Mouse (Mus musculus): ENCODE results near the gene Tssk3. TPM values are rescaled to one million over a fixed set of nuclear protein-coding genes. Genes with fewer than 3 reads are reported as not detected.
"Not testable (repeated sequence)": the region's sequence is repeated elsewhere in the genome, so short reads cannot be mapped to it uniquely, and the experiment has no call there.

Gene Tssk3
- polyA plus RNA-seq (2015; fragmentation: Nextera tagmentation; extraction: Ambion mirVana): not detected in 2 replicates

DNA sequence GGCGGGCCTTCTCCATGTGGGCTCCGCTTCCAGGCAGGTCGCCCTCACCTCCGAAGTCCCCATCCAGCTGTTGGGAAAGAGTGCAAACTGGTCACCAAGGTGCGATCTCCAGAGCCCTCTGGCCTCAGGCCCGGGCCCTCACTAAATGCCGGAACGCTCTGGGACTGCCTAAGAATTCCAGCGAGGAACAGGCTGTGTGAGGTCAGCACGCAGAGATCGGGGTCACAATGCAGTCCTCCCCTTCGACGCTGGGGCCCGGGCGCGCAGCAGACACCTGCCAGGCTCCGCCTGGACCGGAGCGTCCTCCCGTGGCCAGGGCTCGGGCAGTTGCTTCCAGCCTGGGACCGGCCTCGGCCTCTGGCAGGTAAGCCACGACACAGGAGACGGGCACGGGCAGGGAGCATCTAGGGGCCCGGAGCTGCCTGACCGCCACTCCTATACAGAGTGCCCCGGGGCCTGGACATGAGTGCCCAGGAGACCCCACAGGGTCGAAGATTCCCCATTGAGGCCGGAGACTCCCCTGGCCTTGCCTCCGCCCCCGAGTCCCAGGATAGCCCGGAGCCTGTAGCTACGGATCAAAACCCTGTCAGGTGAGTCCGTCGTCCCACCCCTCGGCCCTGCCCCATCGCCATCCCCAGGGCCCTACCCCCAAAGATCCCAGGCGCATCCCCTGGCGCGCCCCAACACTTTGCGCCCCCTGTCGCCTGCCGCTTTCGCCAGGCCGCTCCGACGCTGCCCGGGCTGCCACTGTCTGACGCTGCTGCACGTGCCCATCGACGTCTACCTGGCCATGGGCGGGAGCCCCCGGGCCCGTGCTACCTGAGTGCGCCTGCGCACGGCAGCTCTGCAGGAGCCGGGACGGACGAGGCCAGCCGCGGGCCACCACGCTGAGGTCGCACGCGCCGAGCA is at the start of gene Tssk3, which contains the start of gene Fam229a:
Gene Tssk3, minus strand, starts transcription at position 51 of the 909 bp plus-strand sequence.
Gene Fam229a, plus strand, starts transcription at position 219 of the 909 bp plus-strand sequence.
- 7% methylated on average over 70 of the region's 70 CpGs for WGBS
- peak; percentile 61 for ATAC-seq (ENCODE audit: low read depth)
- peak within 1 kb of the TSS; percentile 66 for H3K4me2 ChIP-seq (ENCODE audit: low read depth, low read length)
- H3K27me3 ChIP-seq (ENCODE audit: control insufficient read depth, insufficient read depth, low read depth, low read length): peaks cover 13% of the 10 kb centered on the region
- H3K27ac ChIP-seq (ENCODE audit: low read length): no peak within 1 kb of the TSS
- peaks cover 14% of the 10 kb centered on the region for H3K4me1 ChIP-seq (replicated peaks; ENCODE audit: control insufficient read depth, insufficient read depth, low read length)
- peaks cover 10% of the 10 kb centered on the region; the same call in 1 of the 2 replicates for H3K36me3 ChIP-seq (ENCODE audit: control insufficient read depth, insufficient read depth, low read length)
- no peaks in the 10 kb centered on the region for H3K9me3 ChIP-seq (ENCODE audit: control insufficient read depth, low read length)
- H3K4me3 ChIP-seq (ENCODE audit: low read length): peak within 1 kb of the TSS; percentile 43
- H3K9ac ChIP-seq (ENCODE audit: low read length): peak within 1 kb of the TSS; percentile 39

GRCm38 (mm10) chr4:129540012-129540411 is 49.2 kb upstream of the Tssk3 start:
- H3K4me1 ChIP-seq (replicated peaks; ENCODE audit: control insufficient read depth, insufficient read depth, low read length): peaks cover 18% of the 10 kb centered on the region
- no peak overlapping the region for H3K4me3 ChIP-seq (ENCODE audit: low read length)
- no peak for ATAC-seq (ENCODE audit: low read depth)
- H3K9me3 ChIP-seq (ENCODE audit: control insufficient read depth, low read length): no peaks in the 10 kb centered on the region
- no peaks in the 10 kb centered on the region for H3K27me3 ChIP-seq (ENCODE audit: control insufficient read depth, insufficient read depth, low read depth, low read length)
- no peak overlapping the region for H3K27ac ChIP-seq (ENCODE audit: low read length)
- H3K4me2 ChIP-seq (ENCODE audit: low read depth, low read length): no peak overlapping the region
- no peak overlapping the region for H3K9ac ChIP-seq (ENCODE audit: low read length)
- WGBS: 80% methylated on average over 6 of the region's 6 CpGs
- H3K36me3 ChIP-seq (ENCODE audit: control insufficient read depth, insufficient read depth, low read length): peaks cover 6% of the 10 kb centered on the region; the same call in 1 of the 2 replicates

- H3K27me3 ChIP-seq (ENCODE audit: control insufficient read depth, insufficient read depth, low read depth, low read length); H3K4me2 ChIP-seq (ENCODE audit: low read depth, low read length); H3K4me3 ChIP-seq (ENCODE audit: low read length); H3K9ac ChIP-seq (ENCODE audit: low read length); H3K9me3 ChIP-seq (ENCODE audit: control insufficient read depth, low read length); H3K4me1 ChIP-seq (replicated peaks; ENCODE audit: control insufficient read depth, insufficient read depth, low read length); ATAC-seq (ENCODE audit: low read depth); H3K27ac ChIP-seq (ENCODE audit: low read length): not testable (repeated sequence)
- peaks cover 48% of the 10 kb centered on the region for H3K36me3 ChIP-seq (ENCODE audit: control insufficient read depth, insufficient read depth, low read length)
- WGBS: 91% methylated on average over 5 of the region's 6 CpGs
Measured at GRCm38 (mm10) chr4:129528901-129529300, 38.1 kb upstream of the Tssk3 start.

DNA sequence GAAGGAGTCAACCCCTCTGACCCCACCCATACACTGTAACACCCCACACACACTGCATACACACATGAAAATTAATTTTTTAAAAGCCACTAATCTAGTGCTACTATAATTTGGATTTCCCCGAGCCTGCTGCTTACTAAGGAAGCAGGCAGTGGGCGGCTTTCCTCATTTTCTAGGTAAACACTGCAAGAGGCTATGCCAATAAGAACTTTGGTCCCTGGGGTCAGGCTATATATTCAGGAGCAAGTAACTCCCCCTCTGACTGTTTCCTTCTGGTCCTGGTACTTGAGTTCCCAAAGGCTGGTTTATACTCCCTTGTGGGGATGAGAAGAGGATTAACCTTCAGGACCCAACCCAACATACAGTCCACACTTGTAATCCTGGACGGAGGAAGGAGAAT is 35.1 kb upstream of the Tssk3 start:
- H3K9me3 ChIP-seq (ENCODE audit: control insufficient read depth, low read length): no peaks in the 10 kb centered on the region
- peaks cover 61% of the 10 kb centered on the region for H3K36me3 ChIP-seq (ENCODE audit: control insufficient read depth, insufficient read depth, low read length)
- H3K27ac ChIP-seq (ENCODE audit: low read length): no peak overlapping the region
- ATAC-seq (ENCODE audit: low read depth): no peak
- H3K27me3 ChIP-seq (ENCODE audit: control insufficient read depth, insufficient read depth, low read depth, low read length): no peaks in the 10 kb centered on the region
- H3K4me1 ChIP-seq (replicated peaks; ENCODE audit: control insufficient read depth, insufficient read depth, low read length): no peaks in the 10 kb centered on the region
- no peak overlapping the region for H3K4me3 ChIP-seq (ENCODE audit: low read length)
- WGBS: 81% methylated on average over 3 of the region's 3 CpGs
- no peak overlapping the region for H3K9ac ChIP-seq (ENCODE audit: low read length)
- H3K4me2 ChIP-seq (ENCODE audit: low read depth, low read length): no peak overlapping the region

DNA sequence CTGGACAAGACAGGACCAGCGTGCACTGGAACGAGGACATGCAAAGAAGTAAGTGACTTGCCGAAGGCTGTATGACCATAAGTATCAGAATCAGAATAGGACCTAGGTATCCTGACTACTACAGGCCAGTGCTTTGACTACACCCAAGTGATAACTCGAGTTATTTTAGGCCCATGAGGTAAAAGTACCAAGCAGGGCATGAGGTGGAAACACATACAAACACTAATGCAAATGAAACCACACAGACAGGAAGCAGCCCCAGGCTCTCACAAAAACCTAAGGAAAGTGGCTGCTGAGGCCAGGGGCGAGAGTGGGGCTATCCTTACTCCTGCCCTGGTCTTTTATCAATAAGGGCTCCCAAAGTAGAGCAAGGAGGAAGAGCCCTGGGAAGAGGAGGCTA is 34.5 kb upstream of the Tssk3 start:
- no peaks in the 10 kb centered on the region for H3K9me3 ChIP-seq (ENCODE audit: control insufficient read depth, low read length)

GRCm38 (mm10) chr4:129518519-129518918 is 27.7 kb upstream of the Tssk3 start:
- Histone ChIP-seq H3K27me3 (ENCODE audit: control insufficient read depth, insufficient read depth, low read depth, low read length) (no peaks in the 10 kb centered on the region), H3K4me1 (replicated peaks; ENCODE audit: control insufficient read depth, insufficient read depth, low read length) (peaks cover 17% of the 10 kb centered on the region), H3K9ac (ENCODE audit: low read length) (no peak overlapping the region), H3K9me3 (ENCODE audit: control insufficient read depth, low read length) (no peaks in the 10 kb centered on the region), H3K36me3 (ENCODE audit: control insufficient read depth, insufficient read depth, low read length) (peaks cover 42% of the 10 kb centered on the region), H3K27ac (ENCODE audit: low read length) (no peak overlapping the region), H3K4me2 (ENCODE audit: low read depth, low read length) (no peak overlapping the region), H3K4me3 (ENCODE audit: low read length) (no peak overlapping the region)
- 84% methylated on average over 8 of the region's 8 CpGs for WGBS
- ATAC-seq (ENCODE audit: low read depth): no peak

More for the DNA sequence above, 34.5 kb upstream of the Tssk3 start:
- no peak overlapping the region for H3K4me2 ChIP-seq (ENCODE audit: low read depth, low read length)
- no peaks in the 10 kb centered on the region for H3K27me3 ChIP-seq (ENCODE audit: control insufficient read depth, insufficient read depth, low read depth, low read length)
- no peak overlapping the region for H3K9ac ChIP-seq (ENCODE audit: low read length)
- no peak overlapping the region for H3K27ac ChIP-seq (ENCODE audit: low read length)
- no peak for ATAC-seq (ENCODE audit: low read depth)
- no peaks in the 10 kb centered on the region for H3K4me1 ChIP-seq (replicated peaks; ENCODE audit: control insufficient read depth, insufficient read depth, low read length)
- WGBS: 89% methylated on average over 5 of the region's 5 CpGs
- H3K36me3 ChIP-seq (ENCODE audit: control insufficient read depth, insufficient read depth, low read length): peaks cover 60% of the 10 kb centered on the region
- H3K4me3 ChIP-seq (ENCODE audit: low read length): no peak overlapping the region

GRCm38 (mm10) chr4:129516925-129517324 is 26.1 kb upstream of the Tssk3 start:
- Histone ChIP-seq H3K4me3 (ENCODE audit: low read length) (0 out of 2 replicates have a peak overlapping the region, but pooled peaks have one; percentile 5), H3K4me1 (replicated peaks; ENCODE audit: control insufficient read depth, insufficient read depth, low read length) (peaks cover 17% of the 10 kb centered on the region), H3K9ac (ENCODE audit: low read length) (no peak overlapping the region), H3K9me3 (ENCODE audit: control insufficient read depth, low read length) (no peaks in the 10 kb centered on the region), H3K4me2 (ENCODE audit: low read depth, low read length) (no peak overlapping the region), H3K27ac (ENCODE audit: low read length) (peak overlapping the region; percentile 86), H3K36me3 (ENCODE audit: control insufficient read depth, insufficient read depth, low read length) (peaks cover 28% of the 10 kb centered on the region), H3K27me3 (ENCODE audit: control insufficient read depth, insufficient read depth, low read depth, low read length) (no peaks in the 10 kb centered on the region)
- 0 out of 2 replicates have a peak, but pooled peaks have one; percentile 15 for ATAC-seq (ENCODE audit: low read depth)
- 34% methylated on average over 2 of the region's 2 CpGs for WGBS

DNA sequence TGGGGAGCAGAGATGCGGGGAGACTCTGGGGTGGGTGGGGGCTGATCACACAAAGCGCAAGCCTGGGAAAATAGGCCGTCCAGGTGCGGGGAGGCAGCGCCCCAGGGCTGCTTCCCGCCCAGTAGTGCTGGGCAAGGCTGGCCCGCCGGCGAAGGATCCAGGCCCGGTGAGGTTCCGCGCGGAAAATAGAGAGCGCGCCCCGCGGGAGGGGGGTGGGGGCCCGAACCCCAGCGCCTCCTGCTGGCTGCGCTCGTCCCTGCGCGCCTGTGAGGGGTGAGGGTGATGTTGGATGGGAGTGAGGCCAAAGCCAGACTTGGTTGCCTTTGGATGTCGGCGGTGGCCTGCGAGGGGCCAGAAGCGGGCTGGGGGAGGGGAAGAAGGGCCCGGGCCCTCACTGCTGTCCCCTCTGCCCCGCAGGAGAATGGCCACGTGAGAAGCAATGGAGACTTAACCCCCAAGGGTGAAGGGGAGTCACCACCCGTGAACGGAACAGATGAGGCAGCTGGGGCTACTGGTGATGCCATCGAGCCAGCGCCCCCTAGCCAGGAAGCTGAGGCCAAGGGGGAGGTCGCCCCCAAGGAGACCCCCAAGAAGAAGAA is 23.6 kb upstream of the Tssk3 start:
- WGBS: 0% methylated on average over 32 of the region's 35 CpGs
- Histone ChIP-seq H3K27ac (ENCODE audit: low read length) (peak overlapping the region; percentile 94), H3K4me2 (ENCODE audit: low read depth, low read length) (peak overlapping the region; percentile 77), H3K9me3 (ENCODE audit: control insufficient read depth, low read length) (no peaks in the 10 kb centered on the region), H3K4me3 (ENCODE audit: low read length) (peak overlapping the region; percentile 96), H3K9ac (ENCODE audit: low read length) (peak overlapping the region; percentile 99), H3K27me3 (ENCODE audit: control insufficient read depth, insufficient read depth, low read depth, low read length) (no peaks in the 10 kb centered on the region), H3K4me1 (replicated peaks; ENCODE audit: control insufficient read depth, insufficient read depth, low read length) (peaks cover 26% of the 10 kb centered on the region), H3K36me3 (ENCODE audit: control insufficient read depth, insufficient read depth, low read length) (peaks cover 14% of the 10 kb centered on the region)
- peak; percentile 66 for ATAC-seq (ENCODE audit: low read depth)

GRCm38 (mm10) chr4:129513891-129514290 is 23.1 kb upstream of the Tssk3 start:
- H3K27me3 ChIP-seq (ENCODE audit: control insufficient read depth, insufficient read depth, low read depth, low read length): no peaks in the 10 kb centered on the region
- peak overlapping the region; percentile 96 for H3K4me3 ChIP-seq (ENCODE audit: low read length)
- peak; percentile 52 for ATAC-seq (ENCODE audit: low read depth)
- no peaks in the 10 kb centered on the region for H3K9me3 ChIP-seq (ENCODE audit: control insufficient read depth, low read length)
- H3K4me2 ChIP-seq (ENCODE audit: low read depth, low read length): peak overlapping the region; percentile 77
- H3K36me3 ChIP-seq (ENCODE audit: control insufficient read depth, insufficient read depth, low read length): peaks cover 13% of the 10 kb centered on the region
- H3K9ac ChIP-seq (ENCODE audit: low read length): peak overlapping the region; percentile 99
- WGBS: 0% methylated on average over 35 of the region's 57 CpGs
- peaks cover 30% of the 10 kb centered on the region for H3K4me1 ChIP-seq (replicated peaks; ENCODE audit: control insufficient read depth, insufficient read depth, low read length)
- peak overlapping the region; percentile 94 for H3K27ac ChIP-seq (ENCODE audit: low read length)
